Mouse (Mus musculus) thymus, postnatal 36 days (tissue): ENCODE results near the gene Gm498.

Experiments used
- DNase-seq, 2 experiments: peaks; one replicate each; pipeline ENCODE4 v3.0.0; 2022; ENCODE audit warnings: mixed read lengths in 2 of 2

Gm498 gene

GRCm38 (mm10) chr7:143900667-143901066, 34.0 kb downstream of the Gm498 start:
- no peak for DNase-seq

- DNase-seq: no peak
These were observed 38.5 kb downstream of the Gm498 start for GRCm38 (mm10) chr7:143905176-143905575.

GRCm38 (mm10) chr7:143905606-143906005, 39.0 kb downstream of the Gm498 start:
- no peak for DNase-seq

- DNase-seq: no peak
These were observed 47.0 kb downstream of the Gm498 start for GRCm38 (mm10) chr7:143913611-143914010.

GRCm38 (mm10) chr7:143919031-143919679, 52.5 kb downstream of the Gm498 start:
- no peak for DNase-seq

- DNase-seq: no peak
These were observed 63.3 kb downstream of the Gm498 start for GRCm38 (mm10) chr7:143929899-143930298.

- DNase-seq: no peak
These were observed 72.0 kb downstream of the Gm498 start for GRCm38 (mm10) chr7:143938647-143939046.

- no peak for DNase-seq
These were observed 72.8 kb downstream of the Gm498 start for GRCm38 (mm10) chr7:143939476-143939875.

- DNase-seq: no peak
These were observed 76.5 kb downstream of the Gm498 start for GRCm38 (mm10) chr7:143942941-143943691.

- DNase-seq: no peak
These were observed 77.9 kb downstream of the Gm498 start for GRCm38 (mm10) chr7:143944421-143944980.
